Mouse (Mus musculus) adrenal gland, adult 8-10 months (tissue): Measurements from ENCODE around the gene 4930453N24Rik. TPM values are rescaled to one million over a fixed set of nuclear protein-coding genes. Genes with fewer than 3 reads are reported as not detected.

ENCODE experiments used
- DNase-seq: peaks from one replicate; pipeline ENCODE4 v3.0.0; 2022
- total RNA-seq, 4 experiments: library from RNA; stranded (reverse); gene quantifications; 2 replicates each; pipeline ENCODE4 v1.2.4; 2022

4930453N24Rik gene
- total RNA-seq, 4 experiments from 2014 or later: 24.3 to 36.3 (median 27.4) TPM

DNA sequence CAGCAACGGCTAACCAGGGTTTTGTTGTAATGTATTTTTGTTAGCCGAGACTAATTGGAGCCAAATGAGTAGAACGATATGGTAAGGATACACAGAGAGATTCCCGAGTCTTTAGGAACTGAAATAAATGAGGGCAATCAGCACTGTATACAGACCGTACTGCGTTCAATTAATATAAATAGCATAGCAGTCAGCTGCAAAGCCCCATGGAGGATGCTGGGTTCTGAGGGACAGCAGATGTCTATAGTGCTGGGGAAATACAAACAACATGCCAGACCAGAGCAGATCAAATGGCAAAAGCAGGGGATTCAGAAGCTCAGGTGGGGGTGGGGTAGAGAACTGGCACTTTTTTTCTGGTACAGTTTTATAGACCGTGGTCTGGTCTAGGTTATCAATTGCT lies 51.9 kb downstream of the 4930453N24Rik start:
- DNase-seq: no peak

GRCm38 (mm10) chr16:64717814-64718213 lies 53.1 kb downstream of the 4930453N24Rik start:
- no peak for DNase-seq

DNA sequence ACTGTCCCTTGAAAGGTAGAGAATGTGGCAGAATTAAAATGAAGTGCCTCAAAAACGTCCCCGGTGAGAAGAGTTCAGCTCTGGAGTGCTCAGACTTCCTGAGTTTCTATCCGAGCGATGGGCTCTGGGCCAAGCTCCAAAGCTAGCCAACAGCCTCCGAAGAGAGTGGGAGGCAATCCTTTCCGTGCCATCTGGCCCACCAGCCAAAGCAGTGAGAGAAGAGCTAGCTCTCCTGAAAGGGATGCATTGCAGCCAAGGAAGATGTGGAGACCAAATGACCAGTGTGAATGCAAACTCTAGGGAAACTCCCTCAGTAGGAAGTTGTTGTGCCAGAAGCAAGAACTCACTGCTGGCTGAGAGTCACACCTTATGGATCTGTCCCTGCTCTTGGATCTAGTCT lies 59.1 kb downstream of the 4930453N24Rik start:
- no peak for DNase-seq

Other genes with a start within 250 kb of the 4930453N24Rik start
- gene Csnka2ip, start 168.8 kb downstream of the 4930453N24Rik start, total RNA-seq: not detected
- gene Zfp654, start 80.5 kb upstream of the 4930453N24Rik start, total RNA-seq: 10 to 100 TPM; 20.0 to 27.8 (median 26.1) TPM
- gene Cggbp1, start 80.8 kb upstream of the 4930453N24Rik start, total RNA-seq: 100 to 1,000 TPM; 116 to 152 (median 136) TPM